Mouse (Mus musculus): ENCODE measurements around the gene Atrip.

Atrip gene

GRCm38 (mm10) chr9:109098366-109098765 is 24.4 kb upstream of the Atrip start:
- no peak for DNase-seq (ENCODE audit: extremely low read depth, insufficient read length, low spot score)

- no peak for DNase-seq (ENCODE audit: extremely low read depth, insufficient read length, low spot score)
These were observed 23.9 kb upstream of the Atrip start for GRCm38 (mm10) chr9:109097831-109098230.

DNA sequence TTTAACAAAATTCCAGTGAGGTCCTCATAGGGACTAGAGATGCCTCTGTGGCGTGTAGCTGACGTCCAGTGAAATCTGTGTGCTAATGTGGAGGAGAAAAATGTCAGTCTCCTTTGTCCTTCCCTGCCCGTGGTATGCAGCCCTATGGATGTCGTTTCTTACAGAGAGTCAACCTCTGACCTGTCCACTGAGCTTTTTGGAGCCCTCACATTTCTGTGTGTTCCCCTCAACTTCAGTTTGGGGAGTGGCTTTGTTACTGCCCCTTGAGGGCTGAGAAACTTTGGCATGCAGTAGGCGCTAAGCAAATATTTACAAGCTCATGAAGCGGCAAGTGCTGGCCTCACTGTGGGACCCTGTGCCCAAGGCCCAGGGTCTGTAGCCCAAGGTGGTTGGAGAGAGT is 23.4 kb upstream of the Atrip start:
- no peak for DNase-seq (ENCODE audit: extremely low read depth, insufficient read length, low spot score)

DNA sequence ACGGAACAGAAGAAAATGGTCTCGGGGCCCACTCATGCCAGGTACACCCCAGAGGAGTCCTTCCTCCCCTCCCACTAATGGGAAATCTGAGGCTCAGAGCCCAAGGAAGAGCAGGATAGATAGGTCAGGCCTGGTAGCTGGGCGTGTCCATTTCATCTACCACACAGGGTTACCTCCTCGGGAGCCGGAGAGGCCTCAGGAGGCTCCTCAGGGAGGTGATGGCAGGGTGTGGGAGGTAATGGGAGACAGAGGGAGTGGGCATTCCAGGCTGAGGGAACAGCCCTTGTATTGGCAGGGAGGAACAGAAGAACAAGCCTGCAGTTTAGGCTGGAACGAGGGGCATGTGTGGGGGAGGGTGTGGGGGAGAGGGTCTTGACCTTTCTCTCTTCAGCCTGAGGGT is 22.9 kb upstream of the Atrip start:
- DNase-seq (ENCODE audit: extremely low read depth, insufficient read length, low spot score), result no peak

GRCm38 (mm10) chr9:109096251-109096661 is 22.3 kb upstream of the Atrip start:
- no peak for DNase-seq (ENCODE audit: extremely low read depth, insufficient read length, low spot score)

GRCm38 (mm10) chr9:109095137-109095982 is 21.4 kb upstream of the Atrip start, which contains the start of gene Plxnb1:
TSS of gene Plxnb1 (plus strand) at chr9:109095389.
- no peak for DNase-seq (ENCODE audit: extremely low read depth, insufficient read length, low spot score)

DNA sequence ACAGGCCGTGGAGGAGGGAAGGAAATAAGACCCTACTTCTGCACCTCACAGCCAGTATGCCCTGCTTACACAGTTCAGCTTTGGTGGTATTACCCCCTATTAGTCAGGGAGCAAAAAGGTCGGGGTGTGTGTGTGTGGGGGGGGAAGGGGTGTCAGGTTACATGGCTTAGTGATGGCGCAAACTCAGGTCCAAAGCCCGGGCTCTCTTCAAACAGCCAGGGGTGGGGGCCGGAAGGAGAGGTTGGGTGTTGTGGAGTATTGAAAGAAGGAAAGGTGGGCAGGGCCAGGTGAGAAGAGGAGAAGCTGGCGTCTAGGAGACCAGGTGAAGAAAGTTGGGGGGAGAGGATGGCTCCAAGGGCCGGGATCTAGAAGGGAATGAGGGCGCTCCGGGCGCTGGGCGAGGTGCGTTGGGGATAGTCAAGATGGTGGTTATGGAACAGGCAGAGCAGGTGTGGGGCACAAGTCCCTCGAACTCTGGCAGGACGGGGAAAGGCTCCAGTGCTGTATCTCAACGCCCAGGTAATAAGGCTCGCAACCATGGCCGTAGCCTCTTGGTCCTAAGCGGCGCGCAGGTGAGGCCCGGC is 20.7 kb upstream of the Atrip start:
- no peak for DNase-seq (ENCODE audit: extremely low read depth, insufficient read length, low spot score)

DNA sequence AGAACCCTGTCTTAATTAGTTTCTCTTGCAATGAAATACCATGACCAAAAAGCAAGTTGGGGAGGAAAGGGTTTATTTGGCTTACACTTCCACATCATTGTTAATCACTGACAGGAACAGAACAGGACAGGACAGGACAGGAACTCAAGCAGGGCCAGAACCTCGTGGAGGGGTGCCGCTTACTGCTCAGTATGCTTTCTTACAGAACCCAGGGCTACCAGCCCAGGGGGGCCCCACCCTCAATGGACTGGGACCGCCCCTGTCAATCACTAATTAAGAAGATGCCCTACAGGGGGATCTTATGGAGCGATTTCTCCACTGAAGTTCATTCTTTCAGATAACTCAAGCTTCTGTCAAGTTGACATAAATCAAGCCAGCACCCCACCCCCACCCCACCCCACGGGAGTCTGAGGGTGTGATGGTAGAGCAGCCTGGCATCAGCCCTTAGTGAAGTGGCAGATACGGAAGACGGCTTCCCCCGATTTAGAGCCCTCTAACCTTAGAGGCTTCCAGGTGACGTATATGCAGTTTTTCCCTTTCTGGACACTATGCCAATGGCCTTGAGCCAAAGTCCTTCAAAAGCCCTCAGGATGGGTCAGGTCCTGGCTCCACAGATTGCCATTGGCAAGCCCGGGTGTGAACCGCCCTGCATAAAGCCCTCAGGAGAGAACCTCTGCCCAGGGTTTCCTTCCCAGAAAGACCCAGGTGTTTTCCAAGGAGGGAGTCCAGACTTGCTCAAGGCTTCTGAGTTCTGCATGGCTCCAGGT is 20.0 kb upstream of the Atrip start:
- DNase-seq (ENCODE audit: extremely low read depth, insufficient read length, low spot score), result no peak

DNA sequence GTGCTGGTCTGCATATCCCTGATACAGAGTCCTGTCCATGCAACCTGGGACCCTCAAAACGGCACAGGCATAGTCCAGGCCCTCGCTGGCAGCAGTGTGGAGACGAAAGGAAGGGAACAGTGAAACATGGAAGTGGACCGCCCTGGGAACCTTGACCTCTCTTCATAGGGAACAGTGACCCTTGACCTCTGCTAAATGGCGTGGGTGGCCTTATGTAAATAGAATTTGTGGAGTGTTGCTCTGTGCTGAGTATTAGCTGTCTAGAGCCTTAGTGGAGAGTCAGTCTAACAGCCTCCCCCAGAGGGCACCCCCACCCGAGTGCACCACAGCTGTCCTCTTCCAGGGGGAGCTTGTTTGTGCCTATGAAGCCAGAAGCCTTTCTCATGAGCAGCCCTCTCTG is 18.9 kb upstream of the Atrip start:
- DNase-seq (ENCODE audit: extremely low read depth, insufficient read length, low spot score), result no peak

- DNase-seq (ENCODE audit: extremely low read depth, insufficient read length, low spot score), result no peak
These were observed 17.9 kb upstream of the Atrip start for GRCm38 (mm10) chr9:109091802-109092201.

DNA sequence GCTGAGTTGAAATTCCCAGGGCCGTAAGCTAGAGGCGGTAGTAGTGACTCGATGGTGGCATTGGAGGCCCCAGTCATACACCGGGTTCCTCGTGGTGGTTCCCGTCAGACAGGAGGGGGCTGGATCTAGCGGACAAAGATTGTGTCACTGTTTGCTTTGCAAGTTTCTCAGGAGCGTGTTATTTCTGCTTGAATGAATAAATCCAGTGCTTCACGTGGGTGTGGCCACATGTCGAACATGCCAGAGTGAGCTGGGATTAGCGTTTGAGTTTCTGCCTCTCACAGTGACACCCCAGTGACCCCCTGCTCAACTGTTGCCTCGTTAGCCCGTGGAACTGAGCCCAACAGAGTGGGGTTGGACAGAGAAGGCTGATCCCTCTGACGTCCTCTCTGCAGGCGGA is 16.5 kb upstream of the Atrip start:
- DNase-seq (ENCODE audit: extremely low read depth, insufficient read length, low spot score), result no peak

DNA sequence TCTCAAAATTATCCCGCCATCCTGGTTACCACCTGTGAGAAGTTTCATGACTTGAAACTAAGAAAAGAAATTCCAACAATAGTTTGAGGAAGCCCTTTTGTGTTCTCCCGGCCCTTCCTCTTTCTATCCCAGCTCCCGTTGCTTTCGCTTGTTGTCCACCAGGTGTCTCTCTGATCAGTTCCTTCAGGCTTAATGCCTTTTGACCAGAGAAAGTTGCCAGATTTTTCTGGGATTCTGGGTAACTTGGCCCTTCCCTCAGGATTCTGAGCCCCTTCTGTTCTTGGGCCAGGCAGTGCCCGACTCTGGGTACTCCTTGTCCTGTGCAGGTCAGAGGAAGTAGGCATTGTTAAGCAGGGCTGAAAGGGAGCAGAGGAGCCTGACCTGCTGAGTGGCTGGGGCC is 14.1 kb upstream of the Atrip start:
- no peak for DNase-seq (ENCODE audit: extremely low read depth, insufficient read length, low spot score)

GRCm38 (mm10) chr9:109084922-109085321 is 11.0 kb upstream of the Atrip start:
- DNase-seq (ENCODE audit: extremely low read depth, insufficient read length, low spot score), result no peak

DNA sequence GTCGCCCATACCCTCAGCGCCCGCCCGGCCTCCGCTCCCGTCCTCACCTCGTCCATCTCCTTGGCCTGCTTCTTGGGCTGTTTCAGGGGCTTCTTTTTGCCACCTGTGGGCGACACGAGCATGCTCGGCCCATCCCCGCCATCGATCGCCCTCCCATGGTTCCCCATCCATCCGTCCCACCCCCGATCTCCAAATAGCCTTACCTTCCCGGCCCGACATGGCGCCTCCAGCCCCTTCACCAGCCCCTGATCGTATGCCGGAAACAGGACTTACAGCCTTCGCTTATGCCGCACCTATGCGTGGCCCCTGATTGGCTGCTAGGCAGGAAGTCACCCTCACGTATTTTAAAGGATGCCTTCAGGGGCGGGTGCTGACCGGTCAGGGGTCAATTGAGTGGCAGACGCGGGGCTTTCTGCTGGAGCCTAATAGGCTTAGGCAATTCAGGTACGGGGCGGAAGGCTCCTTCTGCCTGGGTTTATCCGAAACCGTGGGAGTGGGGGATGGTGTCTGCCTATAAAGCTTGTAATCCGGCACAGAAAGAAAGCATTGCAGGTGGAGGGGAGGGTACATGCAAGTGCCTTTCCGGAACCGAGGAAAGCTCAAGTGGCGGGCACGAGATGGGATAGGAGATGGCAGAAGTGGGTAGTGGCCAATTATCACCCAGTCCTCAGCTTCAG is 8.3 kb upstream of the Atrip start, which contains the start of the genes Ccdc51 and Tma7:
Gene Ccdc51 (plus strand): TSS at position 370 of the 677 bp plus-strand sequence.
Gene Tma7 (minus strand): TSS at position 464 of the 677 bp plus-strand sequence.
- peak; percentile 85 for DNase-seq (ENCODE audit: extremely low read depth, insufficient read length, low spot score)

- no peak for DNase-seq (ENCODE audit: extremely low read depth, insufficient read length, low spot score)
These were observed 7.8 kb upstream of the Atrip start for GRCm38 (mm10) chr9:109081749-109082123.

DNA sequence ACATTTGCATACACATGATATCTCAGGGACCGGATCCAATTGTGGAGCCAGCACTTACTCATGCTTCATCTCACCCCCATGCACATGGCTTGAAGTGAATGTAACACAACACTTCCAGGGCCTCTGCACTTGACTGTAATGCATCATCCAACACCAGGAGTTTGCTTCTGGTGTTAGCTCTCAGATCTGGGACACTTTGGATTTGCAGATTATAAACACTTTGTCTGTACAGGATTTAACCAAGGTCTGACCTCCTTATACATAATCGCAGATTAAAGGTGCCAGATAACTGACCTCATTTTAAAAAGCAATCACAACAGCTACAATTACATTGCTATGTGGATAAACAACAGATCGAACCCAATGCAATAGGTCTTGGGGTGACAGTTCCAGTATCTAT is 6.6 kb upstream of the Atrip start:
- no peak for DNase-seq (ENCODE audit: extremely low read depth, insufficient read length, low spot score)

DNA sequence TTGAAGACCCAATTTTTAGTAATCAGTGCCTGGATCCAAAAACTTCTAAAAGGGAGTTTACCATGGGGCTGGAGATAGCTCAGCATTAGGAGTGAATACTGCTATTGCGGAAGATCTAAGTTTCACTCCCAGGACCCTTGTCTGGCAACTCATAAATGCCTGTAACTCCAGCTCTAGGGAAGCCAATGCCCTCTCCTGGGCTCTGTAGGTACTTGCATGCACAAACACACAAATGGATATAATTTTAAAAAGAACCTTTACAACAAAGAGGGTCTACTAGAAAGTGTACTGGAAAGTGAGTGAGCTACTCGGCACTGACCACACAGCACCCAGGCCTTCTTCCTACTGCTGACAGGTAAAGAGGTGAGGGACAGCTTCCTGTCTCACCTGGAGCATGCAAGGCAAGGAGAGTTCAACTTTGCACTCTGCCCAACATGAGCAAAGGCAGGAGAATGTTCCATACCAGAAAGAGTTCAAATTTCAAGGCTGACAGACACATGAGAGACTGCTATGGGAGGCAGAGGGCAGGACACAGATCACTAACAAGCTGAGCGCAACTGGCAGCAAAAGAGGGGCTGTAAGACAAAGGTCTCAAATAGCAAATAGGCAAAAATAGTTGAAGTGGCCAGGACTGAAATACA is 5.7 kb downstream of the Atrip start:
- no peak for DNase-seq (ENCODE audit: extremely low read depth, insufficient read length, low spot score)

DNA sequence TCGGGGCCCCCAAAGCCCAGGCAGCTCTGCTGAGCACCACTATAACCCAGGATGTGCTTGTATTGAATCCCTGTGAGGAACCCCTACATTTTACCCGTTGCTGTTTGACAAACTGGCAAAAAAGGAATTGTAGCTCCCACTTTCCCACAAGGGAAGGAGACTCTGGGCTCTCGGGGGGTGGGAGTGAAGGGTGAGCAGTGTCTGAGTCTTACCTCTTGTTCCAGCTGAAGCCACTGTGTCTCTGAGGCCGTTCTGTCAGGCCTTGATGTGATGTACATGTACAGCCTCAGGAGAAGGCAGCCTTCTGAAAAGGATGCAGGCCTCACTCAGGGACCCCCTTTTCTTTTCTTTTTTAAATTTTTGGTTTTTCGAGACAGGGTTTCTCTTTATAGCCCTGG is 13.0 kb downstream of the Atrip start:
- no peak for DNase-seq (ENCODE audit: extremely low read depth, insufficient read length, low spot score)

- no peak for DNase-seq (ENCODE audit: extremely low read depth, insufficient read length, low spot score)
These were observed 13.6 kb downstream of the Atrip start for GRCm38 (mm10) chr9:109060184-109060897.

All from 3134 (cell line).